Mouse (Mus musculus) spleen, postnatal 4 days (tissue): Measurements from ENCODE around the gene Mab21l1.

Experiments
- DNase-seq, 2 experiments: peaks; one replicate each; pipeline ENCODE4 v3.0.0; 2022; ENCODE audit warnings: low spot score in 2 of 2

The Mab21l1 gene

DNA sequence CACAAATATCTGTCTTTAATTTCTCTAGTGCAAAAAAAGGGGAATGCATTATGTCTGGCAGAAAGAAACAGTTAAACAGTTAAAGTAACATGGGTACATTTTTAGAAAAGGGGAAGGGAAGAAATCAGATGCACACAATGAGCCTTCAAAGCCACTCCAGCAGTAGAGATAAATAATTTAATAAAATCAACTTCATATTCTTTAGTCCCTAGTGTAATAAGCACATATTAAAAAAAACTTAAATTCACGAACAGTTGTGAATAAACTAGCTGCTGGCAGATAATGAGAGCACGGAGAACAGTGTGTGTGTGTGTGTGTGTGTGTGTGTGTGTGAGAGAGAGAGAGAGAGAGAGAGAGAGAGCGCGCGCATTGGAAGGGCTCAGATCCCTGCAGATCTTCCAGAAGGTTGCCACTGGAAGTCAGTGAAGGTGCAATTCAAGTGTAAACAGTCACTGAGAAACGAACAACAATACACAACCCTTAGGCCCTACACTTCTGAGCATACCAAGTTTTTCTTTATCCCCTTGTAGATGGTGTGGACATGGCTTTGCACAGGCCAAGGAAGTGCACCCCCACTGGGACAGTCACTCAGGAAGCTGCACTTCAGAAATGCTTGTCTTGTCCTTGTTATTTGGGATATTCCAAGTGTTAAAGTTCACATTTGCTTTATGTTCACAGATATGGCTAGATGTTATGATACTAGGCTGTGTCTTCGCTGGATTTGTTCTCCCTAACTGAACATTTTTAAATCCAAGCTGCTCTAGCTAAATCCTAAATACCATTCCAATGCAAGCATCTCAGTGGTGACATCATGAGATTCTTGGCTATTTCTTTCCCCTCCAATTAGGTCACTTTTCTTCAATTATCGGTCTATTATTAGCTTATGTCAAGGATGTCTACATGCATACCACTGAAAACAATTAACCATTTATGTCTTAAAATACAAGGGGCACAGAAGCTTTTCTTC is 3.3 kb upstream of the Mab21l1 start:
- DNase-seq = no peak

DNA sequence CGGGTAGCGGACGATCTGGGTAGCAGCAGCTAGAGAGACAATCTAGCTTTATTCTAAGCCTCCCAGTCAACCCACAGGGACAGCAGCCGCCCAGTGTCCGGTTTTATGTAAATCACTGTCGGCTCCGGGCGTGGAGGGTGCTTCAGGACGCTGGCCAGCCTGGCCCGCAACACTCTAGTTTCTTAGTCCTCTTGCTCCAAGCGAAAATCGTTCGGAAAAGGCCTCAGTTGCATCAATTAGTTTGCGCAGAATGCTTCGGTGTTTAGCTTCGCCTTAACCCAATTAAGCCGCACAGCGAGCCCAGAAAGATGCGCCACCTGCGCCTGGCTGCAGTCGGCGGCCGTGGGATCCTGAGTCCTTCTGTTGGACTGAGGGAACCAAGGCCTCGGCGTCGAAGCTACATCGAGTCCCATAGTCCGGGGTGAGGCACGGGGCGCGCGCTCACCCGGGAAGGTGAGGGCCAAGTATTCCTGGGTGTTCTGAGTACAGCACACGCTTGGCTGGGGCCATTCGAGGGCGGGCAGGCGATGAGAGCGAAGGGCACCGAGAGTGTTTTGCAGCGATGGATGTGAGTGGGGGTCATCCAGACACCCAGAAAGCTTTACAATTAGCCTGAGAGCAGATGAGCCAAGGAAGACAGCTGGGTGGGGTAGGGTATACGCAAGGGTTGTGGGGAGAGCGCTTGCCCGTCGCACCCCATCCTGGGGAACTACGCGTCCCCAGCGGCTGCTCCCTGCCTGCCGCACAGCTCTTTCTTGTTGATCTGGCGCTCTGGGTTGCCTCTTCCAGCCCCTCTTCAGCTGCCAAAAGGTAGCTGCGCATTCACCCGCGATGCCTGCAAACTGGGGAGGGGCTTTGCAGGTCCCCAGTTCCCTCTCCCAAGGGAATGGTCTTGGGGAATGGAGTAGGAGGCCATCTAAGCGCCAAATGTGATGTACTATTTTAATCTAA is 1.9 kb upstream of the Mab21l1 start:
- no peak for DNase-seq

DNA sequence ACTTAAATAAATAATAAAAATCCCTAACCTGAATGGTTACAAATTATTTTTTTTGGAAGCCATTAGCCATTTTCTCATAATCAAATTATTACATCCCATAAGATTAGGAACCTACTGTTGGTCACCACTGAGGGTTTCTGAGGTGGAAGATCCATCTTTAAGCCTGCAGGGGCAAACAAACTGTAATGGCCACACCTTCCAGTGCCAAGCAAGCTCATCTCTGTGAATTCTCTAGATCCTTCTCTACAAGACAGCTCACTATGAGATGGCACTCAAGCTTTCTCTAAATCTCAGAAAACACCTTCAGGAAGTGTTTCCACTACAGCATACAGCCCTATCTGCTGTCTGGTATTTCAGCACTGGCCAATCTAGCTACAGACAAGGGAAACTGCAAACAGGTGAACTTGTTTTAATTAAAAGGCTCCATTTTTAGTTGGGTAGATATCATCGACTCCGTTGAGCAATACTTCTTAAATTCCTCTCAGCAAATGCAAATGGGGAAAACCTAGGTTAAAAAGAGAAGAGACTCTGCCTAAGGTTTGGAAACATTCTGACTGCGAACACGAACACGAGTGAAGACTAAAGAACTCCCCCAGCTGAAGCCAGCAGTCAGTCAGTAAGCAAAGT is 768 bp upstream of the Mab21l1 start:
- DNase-seq = no peak

DNA sequence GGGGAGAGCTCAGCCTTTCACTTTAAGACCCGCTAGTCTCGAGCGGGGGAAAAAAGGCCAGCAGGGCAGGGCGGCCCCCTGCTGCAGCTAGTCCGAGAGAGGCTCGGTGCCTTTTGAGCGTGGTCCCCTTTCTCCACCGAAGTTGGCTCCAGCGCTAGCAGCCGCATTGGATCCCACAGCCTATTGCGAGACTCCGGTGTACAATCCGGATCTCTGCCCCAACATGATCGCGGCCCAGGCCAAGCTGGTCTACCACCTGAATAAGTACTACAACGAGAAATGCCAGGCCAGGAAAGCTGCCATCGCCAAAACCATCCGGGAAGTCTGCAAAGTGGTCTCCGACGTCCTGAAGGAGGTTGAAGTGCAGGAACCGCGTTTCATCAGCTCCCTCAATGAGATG is 461 bp downstream of the Mab21l1 start:
- no peak for DNase-seq

DNA sequence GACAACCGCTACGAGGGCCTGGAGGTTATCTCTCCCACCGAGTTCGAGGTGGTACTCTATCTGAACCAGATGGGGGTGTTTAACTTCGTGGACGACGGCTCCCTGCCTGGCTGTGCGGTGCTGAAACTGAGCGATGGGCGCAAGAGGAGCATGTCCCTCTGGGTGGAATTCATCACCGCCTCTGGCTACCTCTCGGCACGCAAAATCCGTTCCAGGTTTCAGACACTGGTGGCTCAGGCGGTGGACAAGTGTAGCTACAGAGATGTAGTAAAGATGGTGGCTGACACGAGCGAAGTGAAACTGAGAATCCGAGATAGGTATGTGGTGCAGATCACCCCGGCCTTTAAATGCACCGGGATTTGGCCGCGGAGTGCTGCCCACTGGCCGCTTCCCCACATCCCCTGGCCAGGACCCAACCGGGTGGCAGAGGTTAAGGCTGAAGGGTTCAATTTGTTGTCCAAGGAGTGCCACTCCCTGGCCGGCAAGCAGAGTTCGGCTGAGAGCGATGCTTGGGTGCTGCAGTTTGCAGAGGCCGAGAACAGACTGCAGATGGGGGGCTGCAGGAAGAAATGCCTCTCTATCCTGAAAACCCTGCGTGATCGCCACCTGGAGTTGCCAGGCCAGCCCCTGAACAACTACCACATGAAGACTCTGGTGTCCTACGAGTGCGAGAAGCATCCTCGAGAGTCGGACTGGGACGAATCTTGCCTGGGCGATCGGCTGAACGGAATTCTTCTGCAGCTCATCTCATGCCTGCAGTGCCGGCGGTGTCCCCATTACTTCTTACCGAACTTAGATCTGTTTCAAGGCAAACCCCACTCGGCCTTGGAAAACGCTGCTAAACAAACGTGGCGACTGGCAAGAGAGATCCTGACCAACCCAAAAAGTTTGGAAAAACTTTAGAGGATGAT is 1.1 kb downstream of the Mab21l1 start:
- no peak for DNase-seq

DNA sequence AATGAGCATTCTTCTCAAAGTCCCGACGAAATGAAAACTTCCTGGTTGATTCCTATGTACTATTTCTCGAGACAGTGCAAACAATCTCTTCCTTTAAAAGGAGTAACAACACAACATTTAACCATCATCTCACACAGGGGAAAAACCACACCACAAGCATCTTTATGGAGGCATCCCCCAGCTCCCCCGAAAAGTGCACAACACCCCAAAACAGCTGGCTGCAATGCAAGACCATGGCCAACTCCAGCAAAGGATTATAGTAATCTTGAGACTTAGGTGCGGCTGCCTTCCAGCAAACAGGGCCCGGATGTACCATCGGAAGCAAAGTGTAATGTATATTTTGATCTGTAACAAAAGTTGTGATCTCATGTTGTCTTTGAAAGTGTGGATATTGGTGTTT is 1.8 kb downstream of the Mab21l1 start:
- no peak for DNase-seq

DNA sequence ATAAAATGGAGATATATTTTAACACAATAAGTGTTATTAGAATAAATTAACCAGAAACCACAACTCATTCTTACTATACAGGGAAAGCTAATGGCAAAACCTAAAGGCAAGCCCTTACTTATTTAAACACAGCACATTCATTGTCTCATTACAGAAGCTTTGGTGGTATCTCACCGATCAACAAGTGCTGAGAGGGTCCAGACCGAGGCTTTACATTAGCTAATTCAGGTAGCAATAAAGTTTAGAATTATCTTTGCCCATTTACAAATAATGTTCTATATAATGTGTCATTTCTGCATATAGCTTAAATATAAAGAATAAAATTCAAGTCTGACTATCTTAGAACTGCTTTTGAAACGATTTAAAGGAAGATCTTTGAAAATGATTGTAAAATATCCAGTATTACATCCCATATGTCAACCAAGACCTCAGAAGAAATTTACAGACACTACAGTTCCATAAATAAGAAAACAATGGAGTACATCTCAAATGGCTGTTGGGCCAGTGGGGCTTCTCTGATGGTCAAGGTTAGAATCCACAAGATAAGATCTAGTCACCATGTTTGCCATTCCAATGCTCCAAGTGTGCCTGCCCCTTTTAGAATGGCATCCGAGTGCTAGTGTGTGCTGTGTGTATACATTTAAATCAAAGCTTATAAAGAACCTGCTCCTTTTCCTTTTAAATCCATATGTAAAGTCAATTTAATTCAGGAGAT is 3.1 kb downstream of the Mab21l1 start:
- DNase-seq = no peak

DNA sequence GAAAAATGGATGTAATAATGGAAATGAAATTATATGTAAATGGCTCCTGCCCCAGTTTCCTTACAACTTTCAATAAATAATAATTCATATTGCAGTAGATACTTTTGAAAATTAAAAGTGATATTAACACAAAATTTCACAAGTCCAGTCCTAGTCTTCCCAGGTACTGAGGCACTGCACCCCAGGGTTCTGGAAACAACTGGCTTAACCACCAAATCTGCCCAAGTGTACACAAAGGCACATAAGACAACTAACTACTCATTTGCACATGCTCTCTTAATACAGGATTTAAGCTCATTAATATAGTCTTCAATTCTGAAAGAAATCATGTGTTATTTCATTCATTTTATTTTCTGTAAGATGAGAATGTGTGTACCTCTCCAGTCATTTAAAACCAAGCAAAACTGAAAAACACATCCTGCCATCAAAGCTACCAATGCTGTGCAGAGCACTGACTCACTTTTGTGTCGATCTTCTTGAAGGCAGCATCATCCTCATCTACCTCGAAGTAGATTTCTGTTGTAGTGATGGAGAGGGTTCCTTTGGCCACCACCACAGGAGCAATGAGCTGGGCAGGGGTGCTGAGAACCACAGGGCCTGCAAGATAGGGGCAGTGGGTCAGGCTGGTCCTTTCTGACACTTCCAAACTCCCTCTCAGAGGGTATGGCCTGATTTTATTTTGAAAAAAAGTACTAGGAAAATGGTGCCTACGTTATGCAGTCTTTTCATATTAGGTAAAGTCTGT is 3.8 kb downstream of the Mab21l1 start:
- no peak for DNase-seq

DNA sequence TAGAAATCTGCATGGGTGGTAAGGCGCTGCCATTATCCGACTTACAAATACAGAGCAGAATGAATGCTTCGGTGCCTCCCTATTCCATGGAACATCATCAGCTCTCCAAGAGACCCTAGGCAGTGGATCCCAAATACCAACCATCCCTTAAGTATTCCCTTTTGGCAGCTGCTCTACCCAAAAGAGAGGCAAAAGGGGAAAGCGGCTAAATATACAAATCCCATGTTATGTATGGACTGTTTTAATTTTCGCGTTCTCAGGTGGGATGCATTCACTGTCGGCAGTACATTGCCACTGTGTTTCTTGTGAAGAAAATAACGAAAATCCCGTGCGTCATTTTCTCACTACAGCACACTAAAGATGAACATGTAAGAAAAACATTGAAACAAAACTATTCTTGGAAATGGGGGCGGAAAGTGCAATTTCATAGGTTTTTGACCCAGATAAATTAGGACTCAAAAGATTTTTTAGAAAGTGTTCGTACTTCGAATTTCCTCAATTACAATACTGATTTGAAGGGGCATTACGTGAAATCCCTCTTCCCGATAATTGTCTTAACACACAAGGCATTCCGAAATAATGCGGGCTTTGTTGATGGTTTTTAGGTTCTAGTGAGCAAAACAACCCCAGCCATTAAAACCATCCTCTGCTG is 4.7 kb downstream of the Mab21l1 start:
- no peak for DNase-seq

DNA sequence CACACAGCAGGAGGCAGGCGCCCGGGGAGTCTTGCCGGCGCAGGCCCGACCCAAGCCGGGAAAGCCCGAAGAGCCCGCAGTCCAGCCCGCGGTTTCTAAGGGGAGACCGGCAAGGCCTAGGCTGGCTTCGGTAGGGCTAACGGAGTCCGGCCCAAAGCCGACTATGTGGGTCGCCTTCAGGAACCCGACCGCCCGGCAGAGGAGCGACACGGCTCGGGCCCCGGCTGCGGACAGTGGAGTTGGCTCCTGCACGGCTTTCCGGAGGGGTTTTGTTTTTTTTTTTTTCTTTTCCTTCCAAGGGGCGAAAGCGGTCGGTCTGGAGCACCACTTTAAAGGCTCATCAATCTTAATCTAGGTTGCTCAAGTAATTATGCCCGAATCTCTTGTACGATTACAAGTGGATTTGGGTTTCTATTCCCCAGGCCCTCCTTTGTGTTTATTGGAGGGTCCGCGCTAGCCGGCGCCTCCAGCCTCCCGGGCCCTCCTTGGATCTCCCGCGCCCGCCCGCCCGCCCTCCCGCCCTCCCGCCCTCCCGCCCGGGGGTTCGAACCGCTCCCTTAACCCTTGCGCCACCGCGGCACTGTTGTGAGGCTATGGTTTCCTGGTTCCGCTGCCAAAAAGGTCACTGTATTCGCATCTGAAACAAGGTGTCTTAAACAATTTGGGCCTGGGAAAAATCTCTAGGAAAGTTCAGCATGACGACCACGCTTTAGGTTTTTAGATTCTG is 5.3 kb downstream of the Mab21l1 start:
- DNase-seq = peak in 1 of 2 experiments; percentile 61

DNA sequence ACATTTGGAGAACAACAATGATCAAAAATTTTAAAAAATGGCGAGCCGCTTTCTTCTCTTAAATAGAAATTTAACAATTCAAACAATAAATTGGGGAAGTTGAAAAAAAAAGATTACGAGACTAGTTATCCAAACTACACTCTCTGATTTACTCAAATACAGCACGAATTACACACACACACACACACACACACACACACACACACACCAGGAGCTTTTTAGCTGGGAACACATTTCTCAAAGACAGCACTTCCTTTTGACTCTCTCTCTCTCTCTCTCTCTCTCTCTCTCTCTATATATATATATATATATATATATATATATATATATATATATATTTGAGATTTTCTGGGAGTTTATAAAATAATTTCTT is 5.9 kb downstream of the Mab21l1 start:
- DNase-seq = no peak

DNA sequence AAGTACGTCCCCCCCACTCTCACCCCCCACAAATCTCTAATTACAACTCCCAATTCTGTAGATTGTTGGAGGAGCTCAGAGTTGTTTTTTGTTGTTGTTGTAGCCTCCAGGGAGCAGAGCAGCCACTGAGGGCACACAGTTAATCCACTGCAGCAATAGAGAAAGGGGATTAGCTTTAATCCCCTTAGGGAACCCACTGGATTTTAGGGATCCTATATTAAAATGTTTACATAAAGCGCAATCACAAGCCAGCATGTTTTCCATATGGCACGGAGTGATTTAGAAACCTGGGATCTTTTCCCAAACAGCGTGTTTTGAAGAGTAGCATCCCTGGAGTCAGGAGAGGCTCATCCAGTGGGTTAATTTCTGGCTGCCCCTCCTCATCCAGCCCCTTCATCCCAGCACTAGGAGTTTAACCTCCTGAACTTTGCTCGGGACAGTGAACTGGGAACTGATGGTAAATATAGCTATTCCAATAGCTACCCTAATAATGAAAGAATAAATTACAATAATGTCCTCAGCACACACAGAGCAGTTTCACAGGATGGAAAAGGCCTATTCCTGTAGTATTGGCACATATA is 6.4 kb downstream of the Mab21l1 start:
- DNase-seq = no peak

DNA sequence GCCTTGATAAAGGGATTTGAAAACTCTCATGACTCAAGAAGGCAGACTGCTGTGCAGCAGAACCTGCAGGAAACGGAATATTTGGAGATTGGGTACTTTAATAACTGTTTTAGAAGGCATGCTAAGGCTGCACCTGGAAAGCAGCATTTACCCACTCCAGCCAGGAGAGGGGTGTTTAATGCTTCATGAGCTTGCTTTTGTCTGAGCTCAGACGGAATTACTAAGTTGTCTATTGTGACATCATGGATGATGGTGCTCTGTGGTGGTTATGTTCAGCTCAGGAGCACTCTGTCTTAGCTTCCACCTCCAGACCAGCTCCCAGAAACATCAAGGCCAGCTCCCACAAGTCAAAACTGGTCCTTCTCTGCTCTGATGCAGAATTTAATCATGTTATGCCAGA is 7.5 kb downstream of the Mab21l1 start:
- DNase-seq = no peak

DNA sequence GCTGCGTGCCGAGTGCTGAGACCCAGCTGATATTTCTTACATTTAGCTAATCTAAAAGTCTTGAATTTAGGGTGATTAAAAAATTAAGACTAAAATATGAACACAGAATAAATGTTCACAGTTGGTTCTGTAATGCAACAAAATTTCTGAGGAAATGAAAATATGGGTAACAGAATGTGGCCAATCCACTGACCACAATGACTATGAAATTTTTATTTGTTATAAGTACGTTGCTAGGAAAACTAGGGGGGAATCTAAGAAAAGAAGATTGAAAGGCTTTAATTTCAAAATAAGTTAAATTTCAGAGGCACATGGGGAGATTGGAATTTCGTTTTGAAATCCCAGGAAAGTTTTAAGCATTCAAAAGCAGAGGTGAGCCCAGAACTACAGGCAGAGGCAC is 8.3 kb downstream of the Mab21l1 start:
- DNase-seq = no peak

DNA sequence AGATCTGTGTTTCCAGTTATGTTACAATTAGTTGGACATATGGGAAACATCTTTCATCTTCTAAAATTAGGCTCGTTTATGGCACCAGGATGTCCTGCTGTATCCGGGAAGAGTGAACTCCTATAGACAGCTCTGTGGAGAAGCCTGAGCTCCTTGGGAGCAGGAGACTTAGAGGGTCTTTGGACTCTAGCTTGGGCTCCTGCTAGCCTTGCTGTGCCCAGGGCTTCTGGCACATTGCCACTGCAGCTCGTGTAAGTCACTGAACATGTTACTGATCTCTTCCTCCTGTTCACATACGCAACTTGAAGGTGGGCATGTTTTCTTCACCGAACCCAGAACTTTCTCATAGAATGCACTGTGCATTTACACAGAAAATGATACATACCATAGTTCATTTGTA is 9.9 kb downstream of the Mab21l1 start:
- no peak for DNase-seq

DNA sequence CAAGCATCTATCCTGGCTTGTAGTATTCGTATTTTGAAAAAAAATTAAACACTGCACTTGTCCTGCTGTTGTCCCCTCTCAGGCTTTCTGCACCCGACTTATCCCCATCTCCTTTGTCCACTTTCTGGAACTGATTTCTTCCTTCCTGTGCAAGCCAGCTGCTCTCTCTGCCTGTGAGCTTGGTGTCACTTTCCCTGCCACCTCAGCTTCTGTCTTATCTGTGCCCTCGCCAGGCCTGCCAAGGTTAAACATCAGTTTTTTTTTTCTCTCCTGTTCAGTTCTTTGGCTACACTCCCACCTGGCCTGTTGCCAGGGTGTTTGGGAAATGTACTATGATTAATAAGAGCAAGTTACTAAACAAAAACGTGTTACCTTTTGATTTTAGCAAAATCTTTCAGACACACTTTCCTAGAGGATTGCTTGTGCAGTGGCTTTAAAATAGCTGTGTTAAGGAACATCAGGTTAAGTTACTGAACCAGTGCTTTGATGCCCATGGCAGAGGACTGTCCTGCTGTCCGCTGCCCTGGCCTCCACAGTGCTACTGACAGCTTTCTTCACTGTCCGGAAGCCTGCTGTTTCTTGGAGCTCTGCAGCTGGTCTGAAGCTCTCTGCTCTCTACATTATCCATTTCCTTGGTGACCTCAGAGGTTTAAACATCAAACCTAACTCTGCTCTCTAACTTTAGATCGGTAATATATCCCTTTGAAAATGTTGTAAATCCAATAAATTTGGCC is 11.7 kb downstream of the Mab21l1 start:
- DNase-seq = peak in 1 of 2 experiments; percentile 14

DNA sequence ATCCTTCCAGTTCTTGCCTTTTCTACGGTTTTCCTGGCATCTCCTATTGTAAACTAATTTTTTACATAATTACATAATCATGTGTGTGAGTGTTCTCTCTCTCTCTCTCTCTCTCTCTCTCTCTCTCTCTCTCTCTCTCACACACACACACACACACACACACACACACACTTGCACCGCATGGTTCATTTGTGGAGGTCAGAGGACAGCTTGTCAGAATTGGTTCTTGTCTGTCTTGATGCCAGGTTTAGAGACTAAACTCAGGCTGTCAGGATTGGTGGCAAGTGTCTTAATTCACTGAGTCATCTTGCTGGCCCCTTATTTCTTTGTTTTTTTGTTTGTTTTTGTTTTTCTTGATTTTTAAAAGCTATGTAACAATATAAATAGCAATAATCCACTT is 12.5 kb downstream of the Mab21l1 start:
- no peak for DNase-seq
